Mouse (Mus musculus) monocyte, adult 2 months (primary cell): ENCODE data around the gene Sbno2.

Experiments used
- DNase-seq, 2 experiments: peaks; one replicate each; pipeline ENCODE4 v3.0.0; 2022; ENCODE audit warnings: low spot score in 2 of 2, low read depth in 1 of 2

Gene Sbno2

GRCm38 (mm10) chr10:80105460-80105859, at the start of gene Sbno2:
Sbno2 (minus strand) TSS chr10:80105571.
- peak; percentile 48 to 72 for DNase-seq

GRCm38 (mm10) chr10:80154384-80154783, 49.0 kb upstream of the Sbno2 start:
- no peak for DNase-seq

GRCm38 (mm10) chr10:80153713-80154112, 48.3 kb upstream of the Sbno2 start:
- DNase-seq: no peak

GRCm38 (mm10) chr10:80152873-80153260, 47.5 kb upstream of the Sbno2 start:
- no peak for DNase-seq

GRCm38 (mm10) chr10:80152071-80152872, 46.9 kb upstream of the Sbno2 start:
- no peak for DNase-seq

GRCm38 (mm10) chr10:80151211-80152034, 46.1 kb upstream of the Sbno2 start:
- DNase-seq: no peak

- DNase-seq: no peak
Measured at GRCm38 (mm10) chr10:80150226-80151210, 45.1 kb upstream of the Sbno2 start.

- peak; percentile 86 to 93 for DNase-seq
Measured at GRCm38 (mm10) chr10:80149291-80150225, 44.2 kb upstream of the Sbno2 start.

GRCm38 (mm10) chr10:80148610-80149290, 43.4 kb upstream of the Sbno2 start:
- DNase-seq: peak; percentile 92 to 93

GRCm38 (mm10) chr10:80147719-80148601, 42.6 kb upstream of the Sbno2 start, which contains the start of gene Midn:
Midn (plus strand) TSS chr10:80148272.
- DNase-seq: peak in 1 of 2 experiments; percentile 49

- DNase-seq: no peak
Measured at GRCm38 (mm10) chr10:80147146-80147718, 41.9 kb upstream of the Sbno2 start.

GRCm38 (mm10) chr10:80146568-80147011, 41.2 kb upstream of the Sbno2 start:
- no peak for DNase-seq

- no peak for DNase-seq
Measured at GRCm38 (mm10) chr10:80145896-80146295, 40.5 kb upstream of the Sbno2 start.

GRCm38 (mm10) chr10:80144864-80145838, 39.8 kb upstream of the Sbno2 start:
- DNase-seq: peak in 1 of 2 experiments; percentile 62

GRCm38 (mm10) chr10:80144159-80144558, 38.8 kb upstream of the Sbno2 start:
- DNase-seq: no peak

- DNase-seq: no peak
Measured at GRCm38 (mm10) chr10:80143664-80144063, 38.3 kb upstream of the Sbno2 start.

GRCm38 (mm10) chr10:80142530-80142925, 37.2 kb upstream of the Sbno2 start:
- no peak for DNase-seq
